Mouse (Mus musculus) left cerebral cortex, adult 9 months (tissue): ENCODE results near the gene Aldh16a1.
A peak's percentile ranks its signal among the peaks of the same experiment; 100 is the strongest.

ENCODE experiments used
- DNase-seq, 2 experiments: peaks; one replicate each; pipeline ENCODE4 v3.0.0; 2022; ENCODE audit warnings: low spot score in 2 of 2

Aldh16a1 gene

DNA sequence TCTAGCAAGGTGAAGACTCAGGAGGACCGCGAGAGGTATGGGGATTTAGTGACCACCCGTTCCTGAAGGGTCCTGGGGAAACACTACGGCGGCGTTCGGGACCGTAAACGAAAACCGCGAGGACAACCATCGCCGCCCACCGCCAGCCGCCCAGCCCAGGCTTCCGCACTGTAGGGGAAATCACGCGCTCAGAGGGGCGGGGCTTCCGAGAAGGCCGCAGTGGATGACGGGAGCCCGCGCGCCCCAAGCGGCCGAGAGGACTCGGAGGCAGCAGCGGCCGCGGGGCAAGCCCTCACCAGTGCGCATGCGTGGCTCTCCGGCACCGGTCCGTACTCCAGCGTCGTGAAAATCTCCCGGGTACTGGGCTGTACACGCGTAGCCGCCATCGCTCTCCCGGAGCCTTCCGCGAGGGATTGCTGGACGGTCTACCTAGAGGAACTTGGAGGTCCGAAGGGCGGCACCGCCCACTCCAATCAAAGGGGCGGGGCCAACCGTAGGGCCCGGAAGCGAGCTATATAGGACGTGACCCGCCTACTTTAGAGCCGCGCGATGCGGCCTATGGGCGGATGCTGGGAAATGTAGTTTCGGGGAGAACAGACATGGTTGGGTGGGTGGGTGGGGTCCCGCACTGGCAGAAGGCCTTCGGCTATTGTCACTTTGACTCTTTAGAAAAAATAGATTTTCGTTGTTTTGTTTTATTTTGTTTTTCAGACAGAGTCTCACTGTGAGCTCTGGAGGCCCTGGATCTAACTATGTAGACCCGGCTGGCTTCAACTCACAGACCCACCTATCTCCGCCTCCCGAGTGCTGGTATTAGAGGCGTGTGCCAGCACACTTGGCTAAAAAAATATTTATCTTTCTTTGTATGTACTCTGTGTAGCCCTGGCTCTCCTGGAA is at the start of gene Aldh16a1, which contains the start of gene Pih1d1:
Gene Aldh16a1, minus strand, starts transcription at position 489 of the 897 bp plus-strand sequence.
Gene Pih1d1, plus strand, starts transcription at position 208 of the 897 bp plus-strand sequence.
- DNase-seq, result peak; percentile 89 to 96

DNA sequence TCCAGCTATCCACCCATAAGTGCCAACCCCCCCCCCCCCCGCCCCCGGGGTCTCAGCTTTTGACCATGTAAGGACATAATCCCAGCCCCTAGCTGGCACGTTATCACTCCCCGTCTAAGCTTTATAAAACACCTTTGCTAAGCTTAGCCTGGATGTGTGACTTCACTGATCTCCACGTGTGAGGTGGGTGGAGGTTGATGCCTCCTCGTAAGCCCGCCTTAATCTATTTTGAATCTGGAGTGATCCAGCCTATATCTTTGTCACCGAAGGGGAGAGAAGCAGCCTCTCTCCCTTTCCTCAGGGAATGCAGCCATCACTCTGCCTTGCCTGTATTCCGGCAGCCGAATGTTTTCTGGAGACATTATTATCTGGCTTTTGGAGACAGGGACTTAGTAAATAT is 48.3 kb upstream of the Aldh16a1 start:
- peak in 1 of 2 experiments; percentile 46 for DNase-seq

DNA sequence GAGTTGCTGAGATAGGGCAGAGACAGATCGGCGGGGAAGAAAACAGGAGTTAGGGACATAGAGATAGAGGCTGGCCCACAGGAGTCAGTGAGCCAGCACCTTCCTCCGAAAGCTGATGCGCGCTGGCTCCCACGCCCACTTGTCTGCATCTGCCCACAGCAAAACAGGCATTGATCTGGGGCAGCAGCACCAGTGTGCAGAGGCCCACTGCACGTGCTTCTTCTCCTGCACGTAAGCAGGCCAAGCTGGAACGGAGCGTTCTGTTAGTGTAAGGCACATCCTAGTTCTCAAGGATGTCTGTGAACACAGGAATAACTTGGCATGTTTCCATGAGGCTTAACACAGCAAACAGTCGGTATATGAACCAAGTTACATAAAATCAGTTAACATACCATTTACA is 44.6 kb upstream of the Aldh16a1 start:
- peak in 1 of 2 experiments; percentile 73 for DNase-seq

DNA sequence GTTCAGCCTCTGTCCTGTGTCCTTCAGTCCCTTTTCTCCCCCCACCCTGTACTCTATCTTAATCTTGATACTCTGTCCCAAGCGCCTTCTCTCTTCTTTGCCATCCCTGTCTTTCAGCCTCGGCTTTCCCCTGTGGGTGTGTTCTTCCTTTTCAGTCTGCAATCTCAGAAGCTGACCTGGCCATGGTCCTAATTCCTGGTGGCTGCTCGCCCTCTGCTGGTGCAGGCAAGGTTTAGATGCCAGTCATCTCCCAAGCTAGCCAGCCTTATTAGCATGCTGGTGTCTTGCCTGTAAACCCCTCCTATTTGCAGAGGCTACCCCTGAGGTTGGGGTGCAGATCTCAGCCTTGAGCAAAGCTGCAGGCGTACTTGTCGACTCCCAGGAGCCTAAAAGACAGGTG is 44.1 kb upstream of the Aldh16a1 start:
- peak in 1 of 2 experiments; percentile 80 for DNase-seq

DNA sequence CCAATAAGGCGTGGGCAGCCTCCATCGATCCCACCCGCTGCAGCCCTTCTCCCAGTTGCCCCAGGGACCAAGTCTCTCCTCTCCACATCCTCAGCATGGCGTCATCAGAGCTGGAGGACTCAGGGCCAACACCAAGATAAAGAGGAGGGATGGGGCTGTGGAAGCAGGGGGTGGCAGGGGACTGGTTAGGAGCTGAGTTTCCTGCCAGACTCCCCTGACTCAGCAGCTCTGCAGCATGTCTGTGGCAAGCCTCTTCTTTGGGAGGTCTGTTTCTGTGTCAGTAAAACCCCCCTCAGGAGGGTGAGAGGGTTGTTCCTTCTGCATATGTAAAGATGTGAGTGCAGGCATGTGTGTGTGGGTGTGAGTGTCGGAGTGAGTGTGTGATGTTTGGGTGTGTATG is 42.6 kb upstream of the Aldh16a1 start:
- DNase-seq, result no peak

DNA sequence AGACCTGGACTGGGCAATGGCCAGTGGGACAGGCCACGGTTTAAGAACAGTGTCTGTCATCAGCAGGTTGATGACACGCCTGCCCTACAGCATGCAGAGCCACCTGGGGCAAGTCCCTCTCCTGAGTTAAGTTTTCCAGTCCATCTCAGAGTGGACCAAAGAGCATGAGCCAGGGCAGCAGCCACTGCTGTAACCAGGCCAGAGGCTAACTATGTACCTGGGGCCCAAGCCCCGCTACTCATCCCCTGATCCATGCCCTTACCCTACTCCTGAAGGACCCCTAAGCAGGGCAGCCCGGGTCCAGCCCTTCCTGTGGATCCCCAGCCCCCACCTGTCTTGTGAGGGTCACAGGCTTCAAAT is 41.8 kb upstream of the Aldh16a1 start:
- no peak for DNase-seq

DNA sequence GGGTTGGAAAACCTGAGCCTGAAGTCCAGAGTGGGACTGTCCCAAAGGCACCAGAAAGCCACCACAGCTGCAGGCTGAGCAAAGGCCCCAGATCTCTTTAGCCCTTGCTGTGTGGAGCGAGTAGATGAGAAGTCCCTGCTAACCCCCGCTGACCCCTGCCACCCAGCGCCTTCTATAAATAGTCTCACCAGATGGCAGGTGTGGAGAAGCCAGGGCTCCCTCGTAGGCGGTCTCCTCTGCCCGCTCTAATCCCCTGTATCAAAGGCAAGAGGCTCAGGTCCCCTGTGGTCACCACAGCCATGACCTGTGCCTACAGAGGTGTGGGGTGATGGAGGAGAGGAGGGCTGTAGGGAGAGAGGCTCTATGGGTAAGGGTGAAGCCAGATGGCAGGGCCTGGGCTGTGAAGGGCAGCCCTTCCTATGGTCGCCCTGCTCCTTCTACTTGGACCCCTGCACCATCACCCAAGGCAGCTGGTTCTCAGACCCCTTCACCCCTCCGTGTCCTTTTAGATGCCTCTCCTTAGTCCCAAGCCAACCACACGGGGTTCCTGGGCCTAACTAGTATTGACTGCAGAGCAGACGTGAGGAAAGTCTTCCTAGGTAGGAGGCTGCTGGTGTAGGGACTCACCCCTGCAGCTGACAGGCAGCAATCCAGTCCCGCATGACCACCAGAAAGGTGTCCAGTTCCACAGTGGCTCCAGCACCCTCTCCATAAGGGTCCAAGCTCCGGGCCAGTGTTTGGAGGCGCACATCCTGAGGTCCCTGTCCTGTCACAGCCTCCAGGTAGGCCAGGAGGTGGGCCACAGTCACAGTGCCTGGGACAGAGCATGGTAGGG is 41.2 kb upstream of the Aldh16a1 start:
- DNase-seq, result no peak

DNA sequence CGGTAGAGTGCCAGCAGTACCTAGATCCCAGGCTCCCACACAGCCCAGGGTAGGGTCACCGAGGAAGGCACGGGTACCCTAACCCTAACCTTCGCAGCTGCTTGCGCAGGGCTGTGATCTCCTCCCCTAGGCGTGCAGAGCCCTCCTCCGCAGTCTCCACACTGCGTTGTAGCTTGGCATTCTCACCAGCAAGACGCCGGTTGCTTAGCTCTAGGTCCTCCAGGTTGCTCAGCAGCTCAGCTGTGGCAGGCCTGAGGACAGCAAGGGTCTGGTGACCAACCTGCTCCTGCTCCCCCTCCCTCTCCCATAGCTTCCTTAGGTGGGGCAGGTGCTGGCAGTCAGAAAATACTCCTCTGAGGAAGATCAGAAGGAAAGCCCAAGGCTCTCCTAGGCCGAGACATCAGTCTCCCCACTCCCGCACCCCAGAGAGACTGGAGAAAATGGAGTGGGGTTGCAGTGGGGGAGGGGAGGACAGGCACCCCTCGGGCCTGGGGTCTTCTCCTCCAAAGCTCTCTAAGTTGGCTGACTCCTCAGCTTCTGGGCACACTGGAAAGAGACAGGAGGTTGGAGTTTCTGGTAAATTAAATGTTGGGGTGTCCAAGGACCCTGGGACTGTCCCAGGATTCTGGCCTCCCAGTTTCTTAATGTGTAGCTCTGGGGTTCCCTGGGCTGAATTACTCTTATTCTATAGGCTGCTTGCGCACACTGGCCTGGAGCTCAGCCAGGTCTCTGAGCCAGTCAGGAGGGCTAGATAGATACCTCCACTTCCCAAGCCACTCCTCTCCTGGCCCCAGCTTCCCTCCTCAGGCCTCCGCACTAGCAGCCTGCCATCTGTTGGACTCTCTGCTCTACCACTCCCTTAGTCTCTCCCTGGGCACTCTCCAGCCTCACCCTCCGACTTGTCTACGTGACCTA is 39.7 kb upstream of the Aldh16a1 start:
- DNase-seq, result no peak

DNA sequence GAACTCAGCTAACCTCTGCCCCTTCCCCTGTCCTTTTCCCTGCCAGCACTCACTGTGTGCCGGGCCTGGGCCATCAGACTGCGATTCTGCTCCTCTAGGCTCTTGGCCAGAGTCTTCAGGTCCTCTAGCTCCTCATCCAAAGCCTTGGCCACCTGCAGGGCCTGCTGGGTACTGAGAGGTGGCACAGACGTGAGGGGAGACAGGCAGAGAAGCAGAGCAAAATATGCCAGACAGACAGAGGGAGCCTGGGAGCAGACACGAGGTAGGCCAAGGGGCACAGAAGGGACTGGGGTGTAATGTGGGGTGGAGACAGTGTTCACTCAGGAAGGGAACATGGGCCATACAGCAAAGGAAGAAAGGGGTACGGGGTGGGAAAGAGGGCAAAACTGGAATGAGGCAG is 39.0 kb upstream of the Aldh16a1 start:
- no peak for DNase-seq

DNA sequence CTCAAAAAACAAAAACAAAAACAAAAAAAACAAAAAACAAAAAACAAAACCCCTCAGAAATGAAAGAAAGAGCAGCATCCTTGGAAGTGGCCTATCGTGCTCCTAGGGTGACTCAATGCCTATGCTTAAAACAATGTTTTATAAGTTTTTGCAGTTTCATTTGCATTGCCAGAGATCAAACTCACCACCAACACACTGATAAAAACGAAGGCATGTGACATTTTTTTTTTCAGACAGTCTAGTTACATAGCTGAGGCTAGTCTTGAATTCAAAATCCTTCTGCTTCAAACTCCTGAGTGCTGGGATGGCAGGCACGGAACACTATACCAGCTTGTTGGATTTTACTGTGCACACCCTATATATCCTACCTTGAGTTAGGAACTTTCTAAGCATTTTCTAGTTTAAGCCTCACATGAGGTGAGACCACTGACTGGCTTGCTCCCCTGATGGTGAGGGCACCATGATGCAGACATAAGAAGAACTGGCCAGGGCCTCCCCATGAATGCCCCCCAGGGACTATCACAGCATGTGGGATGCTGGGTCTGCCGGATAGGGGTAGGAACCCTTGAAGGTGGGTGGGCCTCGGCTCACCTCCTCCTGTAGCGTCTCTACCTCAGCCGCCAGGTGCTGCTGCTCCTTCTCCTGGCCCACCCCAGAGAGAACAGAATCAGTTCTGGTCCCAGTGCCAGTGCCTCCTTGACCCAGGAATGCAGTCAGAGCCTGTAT is 38.4 kb upstream of the Aldh16a1 start:
- DNase-seq, result no peak

DNA sequence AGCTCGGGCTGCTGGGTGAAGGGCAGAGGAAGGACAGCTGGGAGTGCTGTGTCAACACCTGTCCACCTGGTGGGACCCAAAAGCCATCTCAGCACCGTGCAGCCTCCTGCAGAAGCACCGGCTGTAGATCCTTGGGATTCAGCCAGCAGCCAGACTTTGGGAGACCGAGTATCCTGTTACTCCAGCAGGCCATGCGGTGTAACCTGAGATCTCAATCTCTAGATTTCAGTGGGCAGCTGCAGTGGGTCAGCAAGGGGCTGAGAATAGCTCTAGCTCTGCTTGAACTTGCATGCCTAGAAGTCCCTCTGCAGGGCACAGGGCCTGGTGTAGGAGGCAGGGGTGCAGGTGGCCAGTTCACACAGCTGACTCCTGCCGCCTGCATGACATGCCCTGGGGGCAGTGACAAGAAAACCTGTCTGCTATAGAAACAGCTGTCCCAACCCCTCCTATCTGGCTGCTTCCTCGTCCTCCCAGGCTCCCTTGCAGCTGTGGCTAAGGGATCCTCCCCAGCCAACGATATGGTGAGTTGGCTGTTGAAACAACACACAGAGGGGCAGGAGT is 37.5 kb upstream of the Aldh16a1 start:
- no peak for DNase-seq

DNA sequence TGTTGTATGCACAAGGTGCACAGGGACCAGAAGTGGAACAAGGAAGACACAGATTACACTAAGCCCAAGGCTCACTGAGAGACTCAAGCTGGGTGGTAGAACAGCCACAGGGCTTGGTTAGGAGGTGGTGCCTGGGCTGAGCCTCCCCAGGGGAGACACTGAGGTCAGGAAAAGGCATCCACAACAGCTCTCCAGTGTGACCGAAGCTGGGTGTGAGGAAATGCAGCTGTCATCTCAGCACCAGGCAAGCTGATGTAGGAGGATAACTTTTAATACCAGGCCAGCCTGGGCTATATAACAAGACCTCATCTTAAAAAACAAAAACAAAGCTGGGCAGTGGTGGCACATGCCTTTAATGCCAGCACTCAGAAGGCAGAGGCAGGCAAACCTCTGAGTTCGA is 36.8 kb upstream of the Aldh16a1 start:
- DNase-seq, result no peak

DNA sequence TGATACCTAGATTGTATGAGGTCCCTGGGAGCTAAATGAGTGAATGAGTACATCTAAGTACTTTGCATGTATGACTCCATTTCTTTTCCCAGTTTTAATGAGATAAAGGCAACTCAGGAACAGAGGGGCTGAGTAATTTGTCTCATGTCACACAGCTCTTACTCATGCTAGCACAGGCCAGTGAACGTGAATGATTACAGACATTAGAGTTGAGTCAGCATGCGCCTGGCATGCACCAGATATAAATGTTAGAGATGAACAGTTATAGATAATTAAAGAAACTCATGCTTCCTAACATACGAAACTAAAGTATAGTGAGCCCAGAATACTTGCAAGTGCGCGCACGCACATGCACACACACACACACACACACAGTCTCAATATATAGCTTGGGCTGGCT is 35.8 kb upstream of the Aldh16a1 start:
- no peak for DNase-seq

DNA sequence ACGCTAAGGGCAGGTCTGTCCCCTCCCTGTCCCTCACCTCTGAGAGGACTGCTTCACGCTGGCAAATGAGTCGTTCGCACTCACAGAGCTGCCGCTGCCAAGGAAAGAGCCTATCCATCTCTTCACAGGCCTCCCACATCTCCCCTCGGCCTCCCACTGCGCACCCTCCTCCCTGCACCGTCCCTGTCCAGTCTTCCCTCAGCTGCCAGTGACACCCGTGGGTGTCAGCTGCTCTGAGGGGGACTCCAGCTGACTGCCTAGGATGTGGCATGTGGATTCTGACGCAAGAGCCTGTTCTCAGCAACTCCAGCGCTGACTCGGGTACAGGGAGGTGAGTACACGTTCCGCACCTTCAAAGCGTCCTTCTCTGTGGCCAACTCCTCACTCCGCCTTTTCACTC is 35.2 kb upstream of the Aldh16a1 start:
- DNase-seq, result peak in 1 of 2 experiments; percentile 69

DNA sequence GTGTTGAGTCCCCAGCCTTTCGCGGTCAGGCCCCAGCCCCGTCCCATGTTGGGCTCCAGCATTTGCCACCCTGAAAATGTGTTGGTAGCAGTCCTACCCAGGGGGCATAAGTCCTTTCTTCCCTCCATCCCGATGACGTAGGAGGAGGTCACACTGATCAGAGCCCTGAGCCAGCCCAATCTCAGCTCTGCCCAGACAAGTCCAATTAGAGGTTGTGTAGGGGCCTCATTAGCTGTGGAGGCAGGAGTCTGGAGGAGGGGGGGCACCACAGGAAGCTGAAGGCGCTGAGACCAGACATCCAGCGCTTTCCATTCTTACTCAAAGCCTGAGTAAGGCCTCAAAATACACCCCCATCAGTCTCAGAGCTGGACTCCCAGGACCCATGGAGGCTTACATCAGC is 31.5 kb upstream of the Aldh16a1 start:
- no peak for DNase-seq

DNA sequence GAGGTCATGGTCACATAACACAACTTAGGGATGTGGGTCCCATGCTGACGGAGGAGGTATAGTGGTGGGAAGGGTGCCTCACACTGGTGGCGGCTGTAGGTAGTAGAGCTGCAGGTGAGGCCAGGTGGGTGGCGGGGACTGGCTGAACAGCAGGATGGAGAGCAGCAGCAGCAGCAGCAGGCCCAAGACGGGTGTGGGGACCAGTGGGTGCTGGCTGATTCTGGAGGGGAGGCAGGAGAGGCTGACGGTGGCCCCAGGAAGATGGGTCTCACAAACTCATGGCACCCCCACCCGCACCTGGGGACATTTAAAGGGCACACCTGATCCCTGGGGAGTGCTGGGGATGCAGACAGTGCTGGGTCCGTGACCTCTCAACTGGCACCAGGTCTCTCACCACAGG is 29.3 kb upstream of the Aldh16a1 start:
- DNase-seq, result no peak

DNA sequence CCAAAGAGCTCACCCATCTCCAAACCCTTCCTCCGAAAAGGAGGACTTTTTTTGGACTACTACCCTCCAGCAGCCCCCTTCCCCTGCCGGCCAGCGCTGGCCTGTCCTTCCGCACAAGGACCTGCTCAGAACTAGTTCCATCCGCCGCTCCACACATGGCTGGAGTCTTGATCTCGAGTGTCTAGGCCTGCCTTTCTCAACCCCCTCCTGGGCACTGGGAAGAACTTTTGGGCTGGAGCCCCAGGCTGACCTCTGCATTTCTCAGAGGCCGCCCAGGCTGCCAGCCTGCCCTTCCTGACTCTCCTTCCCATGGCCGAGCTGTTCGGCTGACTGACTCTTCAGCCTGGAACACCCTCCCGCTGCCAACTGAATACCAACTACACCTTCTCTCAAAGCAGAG is 28.2 kb upstream of the Aldh16a1 start:
- no peak for DNase-seq

DNA sequence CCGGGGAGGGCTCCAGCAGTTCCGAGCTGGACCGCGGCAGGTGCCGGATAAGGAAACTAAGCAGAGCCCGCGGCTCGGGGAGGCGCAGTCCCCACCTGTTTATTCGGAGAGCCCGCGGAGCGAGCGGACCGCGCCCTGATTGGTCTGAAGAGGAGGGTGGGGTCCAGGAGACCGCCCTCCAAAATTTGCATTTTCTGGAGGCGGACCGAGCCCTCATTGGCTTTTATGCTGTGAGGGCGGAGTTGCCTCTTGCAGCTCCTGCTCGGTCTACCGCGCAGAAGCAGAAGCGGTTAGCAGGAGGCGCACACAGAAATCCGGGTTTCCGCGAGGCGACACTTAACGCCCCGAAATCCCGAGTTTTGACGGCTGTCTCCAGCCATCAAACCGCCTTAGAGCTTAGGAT is 27.8 kb upstream of the Aldh16a1 start:
- peak; percentile 58 to 88 for DNase-seq

DNA sequence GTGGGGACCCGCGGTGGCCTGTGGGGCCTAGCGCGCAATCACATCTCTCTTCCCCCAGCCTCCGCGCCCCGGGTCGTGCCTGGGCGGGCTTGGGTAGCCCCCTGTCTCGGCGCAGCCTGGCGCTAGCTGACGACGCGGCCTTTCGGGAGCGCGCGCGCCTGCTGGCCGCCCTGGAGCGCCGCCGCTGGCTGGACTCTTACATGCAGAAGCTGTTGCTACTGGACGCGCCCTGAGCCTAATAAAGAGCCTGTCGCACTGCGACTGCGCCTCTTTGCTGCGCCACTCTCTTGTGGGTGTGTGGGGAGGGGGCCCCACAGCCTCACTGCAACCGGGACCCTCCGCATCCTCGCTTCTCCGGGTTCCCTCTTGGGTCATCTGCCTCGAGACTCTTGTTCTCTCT is 27.2 kb upstream of the Aldh16a1 start:
- DNase-seq, result no peak

DNA sequence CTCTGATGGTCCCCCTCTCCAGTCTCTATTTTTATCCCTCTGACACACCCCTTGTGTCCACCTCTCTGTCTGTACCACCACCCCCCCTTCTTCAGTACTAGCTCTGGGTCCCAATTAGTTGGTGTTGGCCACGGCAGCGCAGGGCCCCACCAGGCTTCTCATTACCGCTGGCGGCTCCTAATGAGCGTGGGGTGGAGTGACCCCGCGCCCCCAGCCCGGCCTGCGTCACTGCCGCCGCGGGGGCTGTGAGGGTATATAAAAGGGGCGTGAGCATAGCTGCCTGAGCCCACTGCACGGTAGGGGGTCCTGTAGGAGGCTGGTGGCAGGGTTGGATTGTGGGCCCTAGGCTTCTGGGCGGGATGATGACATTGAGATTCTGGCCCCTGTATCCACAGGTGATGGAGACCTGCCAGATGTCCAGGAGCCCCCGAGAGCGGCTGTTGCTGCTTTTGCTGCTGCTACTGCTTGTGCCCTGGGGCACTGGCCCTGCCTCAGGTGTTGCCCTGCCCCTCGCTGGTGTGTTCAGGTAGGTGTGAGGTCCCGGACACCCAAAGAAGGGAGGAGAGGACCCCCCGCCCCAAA is 26.6 kb upstream of the Aldh16a1 start, which contains the start of gene Pth2:
Gene Pth2, plus strand, starts transcription at position 100 of the 582 bp plus-strand sequence.
- no peak for DNase-seq
